Mouse (Mus musculus) testis, adult 2 months (tissue): ENCODE data around the gene Oxsm.

Experiments used
- CTCF ChIP-seq: fragments of 200-500 bp; IDR thresholded peaks from 2 replicates; pipeline ENCODE4 v1.5.1; 2012; ENCODE audit warnings: low read depth, mild to moderate bottlenecking, inconsistent platforms, low read length, moderate library complexity; ENCODE audit not compliant: control insufficient read depth, insufficient read depth, insufficient replicate concordance
- POLR2A ChIP-seq: fragments of 200-500 bp; IDR thresholded peaks from 2 replicates; pipeline ENCODE4 v1.6.1; 2012; ENCODE audit warnings: low read depth, mild to moderate bottlenecking, inconsistent platforms, low read length, moderate library complexity; ENCODE audit not compliant: control insufficient read depth

- no peak for TF ChIP-seq POLR2A
- no peak for TF ChIP-seq CTCF
These were observed 24.1 kb upstream of the Oxsm start for GRCm38 (mm10) chr14:16273677-16274076.
